Mouse (Mus musculus) adrenal gland, adult (tissue): ENCODE results near the gene Usp45.
A peak's percentile ranks its signal among the peaks of the same experiment; 100 is the strongest.
"Not testable (repeated sequence)": the region's sequence is repeated elsewhere in the genome, so short reads cannot be mapped to it uniquely, and the experiment has no call there.

Experiments used
- DNase-seq, 2 experiments: peaks; one replicate each; pipeline ENCODE4 v3.0.0; 2022 to 2023; ENCODE audit warnings: low spot score in 1 of 2; ENCODE audit not compliant: inconsistent age in 2 of 2

The Usp45 gene

DNA sequence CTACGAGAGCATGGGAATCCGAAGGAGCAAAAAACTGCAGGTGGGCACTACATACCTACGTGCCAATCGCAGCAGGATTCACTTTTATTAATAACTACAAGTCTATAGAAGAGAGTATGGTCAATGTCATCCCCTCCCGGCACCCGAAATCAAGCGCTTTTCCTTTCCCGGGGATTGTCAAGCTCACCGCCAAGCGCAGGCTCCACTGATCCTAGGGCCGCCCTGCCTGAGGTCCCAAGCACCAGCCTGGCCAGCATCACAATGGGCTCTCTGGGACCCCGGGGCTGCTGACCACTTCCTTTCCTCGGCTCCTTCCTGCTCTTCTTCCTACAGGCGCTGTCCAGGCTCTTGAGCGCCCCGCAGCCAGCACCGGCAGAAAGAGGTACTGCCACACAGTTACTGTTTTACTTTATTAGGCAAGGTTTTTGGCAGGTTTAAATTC lies at the start of gene Usp45, which contains the start of gene Tstd3:
TSS of gene Usp45 (plus strand) at position 294 of the 442 bp plus-strand sequence.
TSS of gene Tstd3 (minus strand) at position 350 of the 442 bp plus-strand sequence.
- DNase-seq: peak; percentile 77 to 93

DNA sequence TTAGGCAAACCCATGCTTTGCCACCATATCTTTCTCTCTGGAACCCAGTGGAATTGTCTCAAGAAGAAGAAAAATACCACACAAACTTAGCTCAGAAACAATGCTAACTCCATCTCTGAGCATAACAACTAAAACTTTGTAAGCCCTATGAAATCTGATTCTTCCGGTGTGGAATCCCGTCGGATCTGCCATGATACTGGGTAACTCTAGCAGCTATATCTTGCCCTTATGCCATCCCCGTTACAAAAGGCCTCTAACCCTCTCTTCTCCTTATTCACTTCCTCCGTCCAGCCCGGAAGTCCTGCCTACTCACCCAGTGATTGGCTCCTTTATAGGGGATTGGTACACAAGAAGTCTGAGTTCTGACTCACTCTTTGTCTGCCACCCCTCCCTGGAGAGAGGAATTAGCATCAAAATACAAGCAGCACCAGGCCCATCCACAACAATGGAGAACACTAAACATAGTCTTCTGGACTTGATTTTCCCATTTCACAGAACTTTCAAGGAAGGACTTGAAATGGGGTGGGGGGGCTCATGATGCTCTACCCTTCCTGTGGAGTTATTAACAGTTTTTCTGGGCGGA lies 44.1 kb upstream of the Usp45 start:
- DNase-seq: no peak

DNA sequence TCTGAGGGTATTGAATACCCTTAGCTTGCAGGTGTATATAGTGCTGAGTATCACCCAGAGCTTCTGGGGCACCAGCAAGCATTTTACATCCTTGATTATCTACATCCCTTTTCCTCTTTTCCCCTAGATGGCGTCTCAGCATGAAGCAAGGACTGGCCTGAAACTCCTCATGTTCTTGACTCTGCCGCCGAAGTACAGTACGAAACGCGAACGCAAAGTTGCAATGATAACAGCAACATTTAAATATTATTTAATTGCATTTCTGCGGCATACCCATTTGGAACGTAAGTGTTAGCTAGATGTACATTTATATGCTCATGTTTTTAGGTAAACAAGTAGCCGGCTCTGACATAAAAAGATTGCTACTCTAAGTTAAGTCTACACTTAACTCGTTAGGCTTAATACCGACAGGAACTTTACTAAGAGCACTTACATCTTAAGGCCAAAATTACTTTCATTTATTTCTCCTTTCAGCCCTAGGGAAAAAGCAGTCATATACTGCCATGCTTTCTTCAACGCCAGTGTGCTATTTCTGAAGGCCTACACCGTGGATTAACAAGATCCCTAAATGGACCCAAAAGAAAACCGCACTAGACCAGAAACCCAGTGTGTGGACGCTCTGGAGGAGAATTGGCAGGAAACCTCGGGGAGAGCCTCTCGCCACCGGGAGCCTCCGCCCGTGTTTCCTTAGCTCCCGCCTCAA lies 39.9 kb upstream of the Usp45 start:
- peak; percentile 36 to 84 for DNase-seq

DNA sequence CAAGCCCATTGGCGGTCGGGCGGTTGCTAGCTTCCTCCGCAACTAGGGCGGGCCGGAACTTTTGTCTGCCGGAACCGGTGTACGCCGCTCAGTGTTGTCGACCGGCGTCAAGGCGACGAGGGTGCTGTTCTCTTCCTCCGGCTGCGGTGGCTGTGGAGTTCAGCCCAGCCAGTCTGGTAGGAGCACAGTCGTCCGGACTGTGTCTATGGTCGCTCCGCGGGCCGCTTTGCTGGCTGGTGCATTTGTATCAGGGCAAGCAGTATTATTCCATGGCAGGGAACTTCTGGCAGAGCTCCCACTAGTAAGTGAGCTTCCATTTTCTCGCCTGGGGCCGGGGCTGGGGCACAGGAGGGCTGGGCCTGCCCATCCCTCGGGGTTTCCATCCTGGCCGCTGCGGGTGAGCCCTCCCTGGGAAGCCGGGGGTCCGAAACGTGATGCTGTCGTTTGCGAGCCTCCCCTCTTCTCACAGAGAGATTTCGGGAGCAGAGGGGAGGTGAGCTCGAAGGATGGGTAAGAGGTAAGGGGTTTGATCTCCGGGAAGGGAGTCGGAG lies 39.3 kb upstream of the Usp45 start, which contains the start of gene Ccnc:
TSS of gene Ccnc (plus strand) at position 87 of the 551 bp plus-strand sequence.
- DNase-seq: peak; percentile 93 to 98

DNA sequence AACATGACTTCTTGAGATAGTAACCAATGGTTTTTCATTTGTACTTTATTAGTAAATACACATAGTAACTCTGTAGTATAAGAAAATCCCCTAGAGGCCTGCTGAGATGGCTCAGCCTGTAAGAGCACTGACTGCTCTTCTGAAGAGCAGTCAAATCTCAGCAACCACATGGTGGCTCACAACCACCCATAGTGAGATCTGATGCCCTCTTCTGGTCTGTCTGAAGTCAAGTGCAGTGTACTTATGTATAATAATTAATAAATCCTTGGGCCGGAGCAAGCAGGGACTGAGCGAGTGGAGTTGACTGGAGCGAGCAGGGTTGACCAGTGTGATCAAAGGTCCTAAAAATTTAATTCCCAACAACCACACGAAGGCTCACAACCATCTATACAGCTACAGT lies 27.8 kb upstream of the Usp45 start:
- peak in 1 of 2 experiments; percentile 51 for DNase-seq

DNA sequence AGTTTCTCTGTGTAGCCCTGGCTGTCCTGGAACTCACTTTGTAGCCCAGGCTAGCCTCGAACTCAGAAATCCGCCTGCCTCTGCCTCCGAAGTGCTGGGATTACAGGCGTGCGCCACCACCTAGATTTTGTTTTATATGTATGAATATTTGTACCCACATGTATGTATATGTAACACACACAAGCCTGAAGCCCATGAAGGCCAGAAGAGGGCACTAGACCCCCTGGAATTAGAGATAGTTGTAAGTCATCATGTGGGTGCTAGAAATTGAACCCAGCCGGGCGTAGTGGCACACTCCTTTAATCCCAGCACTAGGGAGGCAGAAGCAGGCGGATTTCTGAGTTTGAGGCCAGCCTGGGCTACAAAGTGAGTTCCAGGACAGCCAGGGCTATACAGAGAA lies 22.8 kb upstream of the Usp45 start:
- not testable (repeated sequence) for DNase-seq

DNA sequence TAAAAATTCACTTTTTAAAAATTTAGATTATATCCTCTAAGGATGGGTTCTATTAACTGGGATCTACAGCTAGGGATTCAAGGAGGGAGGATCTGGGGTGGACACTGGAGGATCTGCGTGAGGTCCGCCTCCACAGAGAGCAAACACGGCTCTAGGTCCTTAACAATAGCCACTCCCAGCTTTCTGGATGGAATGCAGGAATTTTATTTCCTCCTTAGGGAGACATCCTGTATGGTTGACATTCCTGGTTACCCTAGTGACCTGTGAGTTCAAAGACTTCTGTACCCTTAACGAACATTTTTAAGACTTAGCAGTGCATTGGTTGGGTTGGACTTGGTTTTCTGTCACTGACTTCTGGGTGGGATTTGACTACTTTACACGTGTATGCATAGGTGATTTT lies 21.2 kb upstream of the Usp45 start:
- DNase-seq: no peak

DNA sequence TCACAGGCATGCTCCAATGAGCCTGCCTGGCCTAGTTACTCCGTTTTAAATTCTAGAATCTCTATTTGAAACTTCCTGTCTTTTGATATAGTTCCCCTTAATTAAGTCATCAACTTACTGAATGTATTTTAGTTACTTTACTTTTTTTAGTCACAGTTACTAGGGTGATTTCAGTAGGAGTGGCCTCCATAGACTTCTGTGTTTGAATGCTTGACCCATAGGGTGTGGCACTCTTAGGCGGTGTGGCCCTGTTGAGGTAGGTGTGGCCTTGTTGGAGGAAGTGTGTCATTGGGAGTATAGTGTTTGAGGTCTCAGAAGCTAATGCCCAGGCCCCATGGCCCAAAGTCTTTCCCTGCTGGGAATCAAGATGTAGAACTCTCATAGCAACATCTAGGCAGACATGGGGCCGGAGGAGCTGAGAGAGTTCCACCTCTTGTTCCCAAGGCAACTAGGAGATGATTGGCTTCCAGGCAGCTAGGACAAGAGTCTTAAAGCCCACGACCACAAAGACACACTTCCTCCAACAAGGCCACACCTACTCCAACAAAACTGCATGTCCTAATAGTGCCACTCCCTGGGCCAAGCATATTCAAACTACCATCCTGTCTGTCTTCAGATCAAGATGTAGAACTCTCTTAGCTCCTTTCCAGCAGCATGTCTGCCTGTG lies 11.7 kb upstream of the Usp45 start:
- DNase-seq: no peak

DNA sequence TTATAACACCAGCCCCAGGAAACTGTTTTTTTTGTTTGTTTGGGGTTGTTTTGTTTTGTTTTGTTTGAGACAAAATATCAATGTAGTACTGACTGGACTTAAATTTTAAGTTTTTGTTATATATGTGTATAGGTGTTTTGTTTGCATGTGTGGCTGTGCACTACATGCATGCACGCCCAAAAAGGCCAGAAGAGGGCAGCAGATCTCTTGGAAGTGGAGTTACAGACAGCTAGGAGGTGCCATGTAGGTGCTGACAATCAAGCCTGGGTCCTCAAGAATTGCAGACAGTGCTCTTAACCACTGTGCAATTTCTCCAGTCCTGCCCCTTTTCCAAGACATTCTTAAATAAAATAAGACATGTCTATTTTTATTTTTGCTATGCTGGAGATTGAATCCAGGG lies 8.1 kb upstream of the Usp45 start:
- DNase-seq: no peak

DNA sequence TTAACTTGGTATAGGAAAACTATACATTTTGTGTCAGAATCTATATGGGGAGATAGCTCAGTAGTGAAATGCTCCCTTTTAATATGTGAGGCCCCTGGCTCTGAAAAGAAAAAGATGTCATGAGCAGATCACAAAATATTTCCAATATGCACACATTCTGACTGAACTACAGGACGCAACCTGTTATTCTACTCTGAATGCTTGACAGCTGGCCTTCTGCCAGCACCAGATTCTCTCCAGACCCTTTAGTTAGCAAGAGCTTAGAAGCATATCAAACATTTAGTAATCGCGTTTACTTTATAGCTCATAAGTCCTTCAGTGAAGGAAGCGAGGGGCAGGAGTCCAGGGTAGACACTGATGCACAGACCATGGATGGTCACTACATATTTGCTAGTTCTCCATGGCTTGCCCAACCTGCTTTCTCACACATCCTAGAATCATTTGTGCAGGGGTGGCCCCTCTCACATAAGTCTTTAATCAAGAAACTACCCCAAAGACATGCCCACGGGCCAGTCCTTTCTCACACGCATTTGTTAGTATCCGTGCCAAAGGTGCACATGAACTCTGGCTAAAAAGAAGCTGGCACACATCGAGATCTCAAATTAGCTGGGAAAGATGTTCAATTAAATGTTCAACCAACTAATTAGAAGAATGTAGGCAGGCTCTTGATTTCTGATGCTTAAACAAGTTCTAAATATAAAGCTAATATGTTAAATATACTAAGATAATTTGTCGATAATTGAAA lies 5.4 kb upstream of the Usp45 start:
- DNase-seq: no peak

DNA sequence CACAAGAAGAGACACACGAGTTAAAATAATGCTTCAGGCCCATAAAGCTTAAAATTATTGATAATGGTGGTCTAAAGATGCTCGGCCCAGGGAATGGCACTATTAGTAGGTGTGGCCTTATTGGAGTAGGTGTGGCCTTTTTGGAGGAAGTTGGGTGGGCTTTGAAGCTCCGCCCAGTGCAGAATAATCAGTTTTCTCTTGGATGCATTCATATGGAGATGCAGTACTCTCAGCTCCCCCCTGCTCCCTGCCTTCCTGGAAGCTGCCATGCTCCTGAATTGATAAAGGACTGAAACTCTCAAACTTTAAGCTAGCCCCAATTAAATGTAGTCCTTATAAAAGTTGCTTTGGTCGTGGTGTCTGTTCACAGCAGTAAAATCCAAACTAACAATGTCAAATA lies 3.1 kb upstream of the Usp45 start:
- no peak for DNase-seq

DNA sequence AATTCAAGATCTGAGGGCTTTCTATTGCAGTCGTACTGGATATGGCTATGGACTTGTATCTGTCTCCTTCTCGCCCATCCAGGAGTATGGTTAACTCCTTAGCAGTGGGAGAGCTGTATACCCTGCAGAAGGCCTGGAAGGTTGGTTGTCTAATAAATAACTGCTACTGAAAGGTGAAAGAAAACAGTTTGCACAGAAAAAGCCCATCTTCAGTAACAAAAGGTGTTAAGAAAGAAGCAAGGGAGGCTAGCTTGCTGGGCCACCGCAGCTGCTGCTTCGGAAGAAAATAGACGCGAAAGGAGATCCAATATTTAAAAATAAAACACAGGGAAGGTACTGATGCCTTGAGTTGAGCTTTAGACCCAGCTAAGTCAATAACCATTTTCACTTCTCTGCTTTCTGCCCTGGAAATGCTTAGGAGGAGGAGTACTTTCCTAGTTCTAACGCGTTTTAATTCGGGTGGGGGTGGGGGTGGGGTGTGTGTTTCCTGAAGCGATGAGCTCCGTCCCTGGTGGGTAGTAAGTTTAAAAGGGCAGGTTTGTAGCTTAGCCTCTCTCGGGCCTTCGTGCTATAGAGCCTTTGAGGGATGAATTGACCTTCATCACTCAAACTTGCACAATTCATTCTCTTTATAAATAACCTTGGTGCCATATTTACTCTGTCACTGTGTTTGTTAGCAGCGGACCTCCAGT lies 639 bp upstream of the Usp45 start:
- peak in 1 of 2 experiments; percentile 55 for DNase-seq

DNA sequence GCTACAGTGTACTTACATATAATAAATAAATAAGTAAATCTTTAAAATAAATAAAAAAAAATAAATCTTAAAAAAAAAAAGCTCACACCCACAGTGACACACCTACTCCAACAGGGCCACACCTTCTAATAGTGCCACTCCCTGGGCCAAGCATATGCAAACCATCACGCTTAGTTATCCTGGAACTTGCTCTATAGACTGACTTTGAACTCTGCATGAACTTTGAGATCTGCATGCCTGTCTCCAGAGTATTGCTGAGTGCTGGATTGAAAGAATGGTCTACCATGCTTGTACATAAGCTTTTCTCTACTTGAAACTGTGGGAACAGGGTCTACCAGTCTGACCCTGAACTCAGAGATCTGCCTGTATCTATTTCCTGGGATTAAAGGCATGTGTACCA lies 4.1 kb downstream of the Usp45 start:
- DNase-seq: no peak

DNA sequence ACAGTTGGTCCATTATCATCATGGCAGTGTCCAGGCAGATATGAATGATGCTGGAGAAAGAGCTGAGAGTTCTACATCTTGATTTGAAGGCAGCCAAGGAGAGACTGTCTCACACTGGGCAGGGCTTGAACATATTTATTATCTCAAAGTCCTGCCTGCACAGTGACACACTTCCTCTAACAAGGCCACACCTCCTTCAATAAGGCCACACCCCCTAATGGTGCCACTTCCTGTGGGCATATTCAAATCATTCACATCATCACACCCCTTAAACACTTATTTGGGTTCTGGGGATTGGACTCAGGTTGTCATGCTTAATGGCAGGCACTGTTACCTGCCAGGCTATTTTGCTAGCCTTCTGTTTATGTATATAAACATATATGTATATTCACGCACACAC lies 5.3 kb downstream of the Usp45 start:
- DNase-seq: no peak

DNA sequence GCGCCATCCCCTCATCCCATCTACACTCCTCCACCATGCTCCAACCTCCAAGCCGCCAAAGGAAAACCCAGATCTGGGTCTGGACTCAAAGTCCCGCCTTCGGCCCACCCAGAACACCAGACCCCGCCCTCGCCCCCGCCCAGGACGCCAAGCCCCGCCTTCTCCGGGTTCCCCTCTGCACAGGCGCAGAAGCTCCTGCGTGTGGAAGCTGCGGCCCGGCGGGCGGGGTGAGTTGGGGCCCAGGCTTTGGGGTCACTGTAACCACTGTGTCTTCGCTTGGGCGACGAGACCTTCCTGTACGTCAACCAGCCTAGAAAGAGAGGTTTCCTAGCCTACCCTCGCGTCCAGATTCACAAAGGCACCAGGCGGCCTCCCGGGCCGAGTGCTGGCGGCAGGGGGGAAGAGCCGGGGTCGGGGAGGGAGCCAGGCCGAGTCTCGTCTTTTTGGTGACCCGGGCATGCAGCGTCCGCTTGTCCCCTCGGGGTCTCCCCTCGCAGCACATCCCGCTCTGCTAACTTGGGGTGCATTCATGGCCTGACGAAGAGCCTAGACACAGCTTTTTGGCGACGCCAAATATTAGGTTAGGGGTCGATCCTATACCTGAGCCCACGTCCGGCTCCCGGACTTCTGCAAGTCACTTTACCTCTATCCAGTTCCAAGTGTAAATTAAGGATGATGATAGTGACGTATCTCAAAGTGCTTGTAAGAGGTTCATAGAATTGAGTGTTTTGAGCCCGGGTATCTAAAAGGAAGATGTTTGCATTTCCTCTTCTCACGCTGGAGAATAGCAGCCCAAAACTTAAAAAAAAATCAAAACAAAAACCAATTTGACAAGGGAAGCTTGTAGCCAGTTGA lies 9.4 kb downstream of the Usp45 start:
- peak; percentile 92 to 99 for DNase-seq

DNA sequence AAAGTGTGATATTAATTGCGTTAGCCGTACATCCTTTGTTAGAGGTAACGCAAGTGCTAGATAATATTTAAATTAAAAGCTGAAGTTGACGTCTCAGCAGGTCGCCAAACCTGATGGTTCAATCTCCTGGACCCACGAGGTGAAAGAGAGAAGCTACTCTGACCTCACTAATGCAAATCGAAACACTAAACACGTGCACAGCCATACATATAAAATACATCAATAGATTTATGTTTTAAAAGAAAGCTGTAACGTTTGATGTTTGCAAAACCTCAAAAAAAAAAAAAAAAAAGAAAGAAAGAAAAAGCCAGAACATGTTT lies 9.9 kb downstream of the Usp45 start:
- DNase-seq: peak in 1 of 2 experiments; percentile 31

DNA sequence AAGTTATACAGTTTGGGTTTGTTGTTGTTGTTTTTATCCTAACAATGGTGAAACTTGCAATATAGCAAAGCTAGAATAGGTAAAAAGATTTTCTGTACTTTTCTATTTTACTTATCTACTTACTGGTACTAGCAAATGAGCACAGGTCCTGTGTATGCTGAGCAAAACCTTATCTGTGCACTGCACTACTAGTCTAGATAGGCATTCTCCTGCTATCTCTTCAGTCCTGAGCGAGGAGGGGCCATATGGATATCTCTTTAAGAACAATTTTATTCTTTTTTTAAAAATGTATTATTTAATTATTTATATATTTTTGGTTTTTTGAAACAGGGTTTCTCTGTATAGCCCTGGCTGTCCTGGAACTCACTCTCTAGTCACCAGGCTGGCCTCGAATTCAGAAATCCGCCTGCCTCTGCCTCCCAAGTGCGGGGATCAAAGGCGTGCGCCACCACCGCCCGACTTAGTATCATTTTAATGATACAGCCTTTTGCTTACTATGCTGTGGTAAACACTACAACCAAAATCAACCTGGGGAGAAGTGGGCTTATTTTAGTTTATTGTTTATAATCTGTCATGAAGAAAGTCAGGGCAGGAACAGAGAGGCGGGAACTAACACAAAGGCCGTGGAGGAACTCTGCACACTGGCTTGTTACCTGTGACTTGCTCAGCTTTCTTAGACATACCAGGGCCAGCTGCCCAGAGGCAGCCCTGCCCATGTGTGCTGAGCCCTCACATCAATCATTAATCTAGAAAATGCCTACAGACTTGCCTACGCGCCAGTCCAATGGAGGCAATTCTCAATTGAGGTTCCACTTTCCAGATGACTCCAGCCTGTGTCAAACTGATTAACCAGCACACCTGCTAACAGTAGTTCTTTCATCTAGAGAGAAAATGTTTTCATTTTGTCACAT lies 14.1 kb downstream of the Usp45 start:
- DNase-seq: no peak

DNA sequence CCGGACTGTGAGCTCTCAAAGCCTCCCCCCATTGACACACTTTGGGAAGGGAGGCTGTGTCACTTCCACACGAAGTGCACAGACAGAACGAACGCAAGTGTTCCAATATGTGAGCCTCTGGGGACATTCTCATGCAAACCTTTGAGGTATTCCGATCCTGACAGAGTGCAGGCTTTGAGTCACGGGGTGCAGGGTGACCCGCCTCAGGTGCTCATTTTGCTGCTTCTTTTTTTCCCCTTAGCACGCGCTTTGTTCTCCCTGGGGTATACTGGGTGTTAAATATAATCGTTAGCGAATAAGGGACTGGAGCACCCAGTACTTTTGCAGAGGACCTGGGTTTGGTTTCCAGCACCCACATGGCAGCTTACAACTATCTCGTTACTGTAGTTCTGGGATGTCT lies 19.3 kb downstream of the Usp45 start:
- no peak for DNase-seq

DNA sequence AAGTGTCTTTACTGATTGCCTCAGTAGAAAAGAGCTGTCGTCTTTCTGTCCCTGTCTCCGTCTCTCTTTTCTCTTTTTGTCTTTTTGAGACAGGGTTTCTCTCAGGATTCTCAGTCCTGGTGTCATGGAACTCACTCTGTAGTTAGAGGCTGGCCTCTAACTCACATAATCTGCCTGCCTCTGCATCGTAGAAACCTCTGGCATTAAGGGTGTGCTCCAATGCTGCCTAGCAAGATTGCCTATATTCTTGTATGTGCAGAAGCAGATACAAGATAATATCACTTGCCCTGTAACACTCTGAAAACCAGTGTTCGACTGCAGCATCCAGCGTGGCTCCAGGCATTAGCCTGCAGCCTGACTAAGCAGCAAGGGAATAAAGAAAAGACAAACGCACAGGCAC lies 21.9 kb downstream of the Usp45 start:
- DNase-seq: no peak
